Mouse (Mus musculus): ENCODE measurements around the gene Pan2.
"Not testable (repeated sequence)": the region's sequence is repeated elsewhere in the genome, so short reads cannot be mapped to it uniquely, and the experiment has no call there.

Pan2 gene

DNA sequence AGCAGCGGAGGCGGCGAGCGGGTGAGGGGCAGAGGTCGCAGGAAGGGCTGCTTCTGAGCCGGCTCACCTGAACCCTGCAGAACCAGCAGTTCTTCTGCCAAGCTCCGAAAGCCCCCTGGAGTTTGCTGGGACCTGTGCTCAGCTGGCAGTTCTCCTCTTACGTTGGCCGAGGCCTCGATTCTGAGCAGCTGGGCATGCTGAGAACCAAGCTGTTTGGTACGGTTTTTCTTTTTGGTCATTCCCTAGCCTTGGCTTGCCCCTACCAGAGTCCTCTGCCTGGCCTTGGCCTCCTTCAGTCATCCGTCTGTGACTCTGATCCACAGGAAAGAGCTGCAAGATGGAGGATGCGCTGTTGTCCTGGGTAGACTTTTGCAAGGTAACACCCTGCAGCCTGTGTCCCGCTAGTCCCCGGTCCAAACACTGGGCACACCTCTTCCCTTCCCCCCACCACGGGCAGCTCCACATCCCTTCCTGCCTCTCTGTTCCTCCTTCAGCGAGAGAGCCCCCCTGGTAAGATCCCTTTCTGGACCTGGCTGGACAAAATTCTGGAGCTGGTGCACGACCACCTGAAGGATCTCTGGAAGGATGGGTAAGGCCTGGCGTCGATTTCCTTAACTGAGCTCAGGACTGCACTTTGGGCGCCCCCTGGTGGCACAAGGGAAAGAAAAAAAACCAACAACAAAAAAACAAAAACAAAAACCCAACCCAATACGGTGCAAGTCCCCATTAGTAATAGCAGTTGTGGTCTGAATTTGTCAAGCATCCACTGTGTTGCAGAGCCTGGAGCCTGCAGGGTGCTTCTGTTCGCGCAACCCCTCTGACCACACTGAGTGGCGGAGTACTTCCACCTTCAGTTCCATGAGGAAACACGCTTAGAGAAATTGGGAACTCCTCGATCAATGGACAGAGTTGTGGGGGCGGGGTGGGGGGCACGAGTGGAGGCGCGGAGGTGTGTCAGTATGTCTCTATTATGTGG lies 19.2 kb upstream of the Pan2 start:
- DNase-seq (ENCODE audit: low spot score): peak; percentile 62

DNA sequence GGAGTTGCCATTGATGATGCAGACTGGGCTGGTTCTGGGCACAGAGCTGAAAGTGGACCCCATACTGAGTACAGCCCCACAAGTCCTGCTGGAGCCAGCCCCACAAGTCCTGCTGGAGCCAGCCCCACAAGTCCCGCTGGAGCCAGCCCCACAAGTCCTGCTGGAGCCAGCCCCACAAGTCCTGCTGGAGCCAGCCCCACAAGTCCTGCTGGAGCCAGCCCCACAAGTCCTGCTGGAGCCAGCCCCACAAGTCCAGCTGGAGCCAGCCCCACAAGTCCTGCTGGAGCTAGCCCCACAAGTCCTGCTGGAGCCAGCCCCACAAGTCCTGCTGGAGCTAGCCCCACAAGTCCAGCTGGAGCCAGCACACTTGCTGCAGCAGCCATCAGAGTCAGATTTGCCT lies 12.5 kb upstream of the Pan2 start:
- not testable (repeated sequence) for DNase-seq (ENCODE audit: low spot score)

DNA sequence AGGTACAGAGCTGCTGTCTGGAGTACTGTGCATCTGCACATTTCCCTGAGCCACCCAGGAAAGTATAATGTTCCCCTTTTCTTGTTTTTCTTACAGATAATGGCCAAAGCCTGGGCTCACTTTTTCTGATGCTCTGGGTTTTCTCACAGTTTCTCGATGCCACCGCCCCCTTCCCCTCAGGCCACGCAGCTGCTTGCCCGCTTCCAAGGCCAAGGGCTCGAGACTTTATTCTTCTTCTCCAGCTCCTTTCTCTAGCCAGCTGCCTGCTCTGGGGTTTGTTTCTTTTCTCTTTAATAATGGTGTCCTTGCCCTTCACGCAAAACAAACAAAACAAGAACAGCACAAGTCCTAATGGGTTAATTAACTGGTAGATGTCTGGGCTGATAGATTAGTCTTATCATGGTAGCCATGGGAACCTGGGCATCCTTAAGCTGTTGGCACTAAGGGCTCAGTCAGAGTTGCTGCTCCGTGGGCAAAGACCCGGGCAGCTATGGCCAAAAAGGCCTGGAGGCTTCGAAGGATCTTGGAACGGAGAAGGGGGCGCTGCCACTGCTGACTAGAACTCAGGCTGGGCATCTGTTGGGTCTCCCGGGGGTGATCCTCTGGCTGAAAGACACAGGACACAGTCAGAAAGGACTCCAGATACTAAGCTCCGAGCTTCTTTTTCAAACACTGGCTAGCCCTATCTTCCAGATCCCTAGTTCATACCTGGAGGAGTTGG lies 6.6 kb upstream of the Pan2 start:
- peak; percentile 23 for DNase-seq (ENCODE audit: low spot score)

DNA sequence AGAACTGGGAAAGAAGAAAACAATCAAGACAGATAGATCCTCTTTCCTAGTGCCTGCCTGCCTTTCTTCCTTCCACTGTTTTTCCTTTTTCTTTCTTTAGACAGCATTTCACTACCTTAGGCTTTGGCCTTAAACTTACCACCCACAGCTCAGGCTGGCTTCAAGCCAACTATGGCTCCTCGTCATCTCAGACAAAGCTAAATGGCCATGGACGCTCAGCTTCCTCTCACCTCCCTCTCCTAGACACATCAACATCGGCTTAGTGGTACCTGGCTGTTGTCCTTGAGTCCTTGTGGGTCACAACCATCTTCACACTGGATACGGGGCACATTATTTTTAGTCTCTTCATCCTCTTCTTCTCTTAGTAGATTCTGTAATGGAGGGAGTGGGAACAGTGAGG lies 5.9 kb upstream of the Pan2 start:
- peak; percentile 30 for DNase-seq (ENCODE audit: low spot score)

DNA sequence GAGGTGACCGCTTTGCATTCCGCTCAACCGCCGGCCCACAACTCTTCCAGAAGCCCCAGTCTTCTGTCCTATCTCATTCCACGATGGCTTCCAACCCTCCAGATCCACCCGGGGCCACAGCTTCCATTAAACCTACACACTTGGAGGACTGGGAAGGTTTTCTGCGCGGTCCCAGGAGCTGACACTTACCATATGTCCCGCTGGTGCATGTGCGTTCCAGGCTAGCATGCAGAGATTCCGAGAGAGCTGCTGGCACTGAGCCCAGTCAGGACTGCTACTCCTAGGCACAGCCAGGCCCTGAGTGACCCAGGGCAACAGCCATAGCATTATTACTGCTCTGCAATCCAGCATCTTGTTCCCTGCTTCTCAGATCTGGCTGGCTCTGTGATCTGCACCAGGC lies 5.5 kb upstream of the Pan2 start:
- DNase-seq (ENCODE audit: low spot score): peak; percentile 55

DNA sequence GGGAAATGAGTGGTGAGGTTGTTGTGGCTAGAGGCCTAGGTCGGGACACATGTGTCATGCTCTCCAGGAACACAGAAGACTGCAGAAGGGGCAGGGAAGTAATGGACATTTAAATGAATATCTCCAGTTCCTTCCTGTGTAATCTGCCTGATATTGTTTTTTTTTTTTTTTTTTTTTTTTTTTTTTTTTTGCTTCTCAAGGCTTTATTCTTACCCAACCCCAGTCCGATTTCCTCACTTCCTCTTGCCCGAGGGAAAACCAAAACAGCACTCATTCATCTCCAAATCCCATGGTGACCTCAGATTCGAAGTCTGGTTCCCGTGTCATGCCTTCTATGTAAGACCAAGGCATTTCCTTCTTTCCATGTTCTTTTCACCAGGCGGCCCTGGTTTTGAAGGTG lies 4.9 kb upstream of the Pan2 start:
- DNase-seq (ENCODE audit: low spot score): no peak

DNA sequence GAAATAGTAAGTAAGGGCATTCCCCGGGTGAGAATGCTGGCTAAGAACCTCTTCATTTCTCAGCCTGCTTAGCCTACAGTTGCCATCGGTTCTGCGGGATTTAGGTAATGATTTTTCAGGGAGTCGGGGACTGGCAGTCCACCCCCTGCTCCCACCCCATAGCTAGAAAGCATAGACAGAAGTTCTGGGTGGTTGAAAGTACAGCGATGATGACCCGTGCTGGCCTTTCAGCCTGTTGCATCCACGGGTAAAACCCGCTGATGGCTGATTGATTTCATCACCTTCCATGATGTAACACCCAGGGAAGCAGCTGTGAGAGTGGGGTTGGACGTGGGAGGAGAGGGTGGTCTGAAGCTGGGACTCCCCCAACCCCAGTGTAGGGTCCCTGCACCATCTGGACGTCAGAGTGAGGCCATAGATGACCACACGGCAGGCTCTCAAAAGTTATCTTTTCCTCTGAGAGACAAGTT lies 4.4 kb upstream of the Pan2 start, which contains the start of gene Il23a:
Gene Il23a, minus strand, starts transcription at position 51 of the 470 bp plus-strand sequence.
- no peak for DNase-seq (ENCODE audit: low spot score)

DNA sequence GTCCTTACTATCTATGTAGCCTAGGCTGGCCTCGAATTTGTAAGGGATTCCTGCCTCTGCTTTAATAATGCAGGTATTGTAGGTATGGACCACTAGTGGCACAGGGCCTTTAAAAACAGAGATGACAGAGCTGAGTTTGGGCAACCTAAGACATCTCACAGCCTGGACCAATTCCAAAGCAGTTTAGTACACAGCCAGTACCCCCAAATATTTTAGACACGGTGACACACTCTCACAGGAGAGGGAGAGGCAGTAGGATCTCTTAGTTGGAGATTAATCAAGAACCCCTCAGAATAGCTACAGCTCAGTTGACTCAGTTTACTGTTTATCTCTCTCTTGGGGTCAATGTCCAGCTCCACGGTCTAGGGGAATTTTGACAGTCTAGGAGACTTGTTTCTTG lies 778 bp upstream of the Pan2 start:
- DNase-seq (ENCODE audit: low spot score): no peak

DNA sequence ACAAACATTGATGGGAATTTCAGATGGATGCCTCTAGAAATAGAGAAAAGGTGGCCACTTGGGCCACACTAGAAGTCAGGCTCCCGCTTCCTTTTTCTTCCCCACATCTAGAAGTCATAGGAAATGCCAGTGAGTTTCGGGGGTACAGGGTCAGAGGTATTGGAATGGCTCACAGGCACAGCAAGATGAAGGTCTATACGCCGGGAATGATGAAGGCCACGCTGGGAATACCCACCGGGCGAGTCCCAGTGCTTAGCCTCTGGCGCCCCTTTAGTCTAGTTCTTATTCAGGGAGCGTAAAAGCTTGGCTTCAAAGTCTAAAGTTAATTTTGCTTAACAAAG lies 380 bp upstream of the Pan2 start:
- DNase-seq (ENCODE audit: low spot score): no peak

DNA sequence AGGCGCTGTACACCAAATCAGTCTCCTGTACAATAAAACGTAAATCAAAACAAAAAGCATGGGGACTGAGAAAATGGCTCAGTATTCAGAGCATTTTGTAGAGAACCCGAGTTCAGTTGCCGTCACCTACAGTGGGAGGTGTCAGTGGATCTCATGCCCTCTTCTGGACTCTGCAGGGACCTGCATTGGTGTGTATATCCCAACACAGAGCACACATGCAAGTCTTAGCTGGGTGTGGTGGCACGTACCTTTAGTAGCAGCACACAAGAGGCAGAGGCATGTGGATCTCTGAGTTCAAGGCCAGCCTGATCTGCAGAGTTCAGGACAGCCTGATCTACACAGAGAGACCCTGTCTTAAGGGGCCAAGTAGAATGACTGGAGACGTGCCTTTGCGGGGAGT lies 6.5 kb downstream of the Pan2 start:
- no peak for DNase-seq (ENCODE audit: low spot score)

DNA sequence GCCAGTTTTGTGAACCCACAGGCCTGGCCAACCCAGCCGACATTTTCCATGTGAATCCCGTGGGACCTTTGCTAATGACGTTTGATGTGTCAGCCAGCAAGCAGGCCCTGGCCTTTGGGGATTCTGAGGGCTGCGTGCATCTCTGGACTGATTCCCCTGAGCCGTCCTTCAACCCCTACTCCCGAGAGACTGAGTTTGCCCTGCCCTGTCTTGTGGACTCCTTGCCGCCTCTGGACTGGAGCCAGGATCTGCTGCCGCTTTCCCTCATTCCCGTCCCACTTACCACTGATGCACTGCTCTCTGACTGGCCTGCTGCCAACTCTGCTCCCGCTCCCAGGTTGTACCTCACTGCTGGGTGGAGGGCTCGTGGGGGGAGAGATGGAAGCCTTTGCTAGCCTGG lies 7.0 kb downstream of the Pan2 start:
- peak; percentile 62 for DNase-seq (ENCODE audit: low spot score)

DNA sequence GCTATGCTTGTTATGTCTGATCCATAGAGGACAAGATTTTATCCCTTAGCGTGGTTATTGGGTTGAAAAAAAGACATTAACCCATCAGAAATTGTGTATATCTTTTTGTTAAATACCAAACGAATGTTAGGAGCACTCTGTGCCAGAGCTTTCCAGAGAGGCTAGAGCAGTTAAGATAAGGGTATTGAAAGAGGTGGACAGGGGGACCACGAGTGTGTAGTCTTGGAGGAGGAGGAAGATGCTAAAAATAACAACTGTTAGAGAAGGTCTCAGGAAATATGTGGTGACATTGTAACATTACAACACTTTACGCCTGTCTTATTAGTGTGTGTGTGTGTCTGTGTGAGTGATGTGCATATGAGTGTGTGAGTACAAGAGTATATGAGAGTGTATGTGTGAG lies 7.8 kb downstream of the Pan2 start:
- no peak for DNase-seq (ENCODE audit: low spot score)

DNA sequence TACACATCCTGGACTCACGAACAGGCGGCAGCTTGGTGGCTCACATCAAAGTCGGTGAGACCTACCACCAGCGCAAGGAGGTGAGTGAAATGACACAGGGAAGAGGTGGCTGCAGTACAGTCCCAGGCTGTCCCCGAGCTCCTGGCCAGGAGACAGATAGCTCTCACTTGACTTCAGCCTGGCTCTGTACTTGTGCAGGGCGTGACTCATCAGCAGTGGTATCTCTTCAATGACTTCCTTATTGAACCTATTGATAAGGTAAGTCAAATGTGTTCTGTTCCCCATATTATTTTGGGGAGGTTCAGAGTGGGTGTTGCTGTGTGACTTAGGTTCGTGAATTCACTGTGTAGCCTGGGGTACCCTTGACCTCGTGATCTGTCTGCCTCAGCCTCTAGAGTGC lies 12.4 kb downstream of the Pan2 start:
- no peak for DNase-seq (ENCODE audit: low spot score)

DNA sequence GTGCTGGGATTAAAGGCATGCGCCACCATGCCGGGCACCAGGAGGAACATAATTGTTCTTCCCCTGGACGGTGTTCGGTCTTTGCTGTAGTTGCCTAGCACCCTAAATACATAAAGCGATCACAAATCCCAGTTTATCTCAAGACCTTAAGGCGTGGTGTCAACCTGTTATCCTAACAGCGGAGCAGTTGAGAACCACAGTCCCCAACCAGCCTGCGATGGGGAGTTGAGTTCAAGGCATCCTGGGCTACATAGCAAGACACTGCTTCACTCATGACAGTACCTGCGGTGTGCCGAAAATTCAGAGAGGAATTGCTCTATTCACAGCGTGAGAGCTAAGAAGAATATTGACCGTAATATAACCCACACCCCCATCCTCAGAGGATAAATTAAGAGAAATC lies 18.5 kb downstream of the Pan2 start:
- DNase-seq (ENCODE audit: low spot score): no peak

DNA sequence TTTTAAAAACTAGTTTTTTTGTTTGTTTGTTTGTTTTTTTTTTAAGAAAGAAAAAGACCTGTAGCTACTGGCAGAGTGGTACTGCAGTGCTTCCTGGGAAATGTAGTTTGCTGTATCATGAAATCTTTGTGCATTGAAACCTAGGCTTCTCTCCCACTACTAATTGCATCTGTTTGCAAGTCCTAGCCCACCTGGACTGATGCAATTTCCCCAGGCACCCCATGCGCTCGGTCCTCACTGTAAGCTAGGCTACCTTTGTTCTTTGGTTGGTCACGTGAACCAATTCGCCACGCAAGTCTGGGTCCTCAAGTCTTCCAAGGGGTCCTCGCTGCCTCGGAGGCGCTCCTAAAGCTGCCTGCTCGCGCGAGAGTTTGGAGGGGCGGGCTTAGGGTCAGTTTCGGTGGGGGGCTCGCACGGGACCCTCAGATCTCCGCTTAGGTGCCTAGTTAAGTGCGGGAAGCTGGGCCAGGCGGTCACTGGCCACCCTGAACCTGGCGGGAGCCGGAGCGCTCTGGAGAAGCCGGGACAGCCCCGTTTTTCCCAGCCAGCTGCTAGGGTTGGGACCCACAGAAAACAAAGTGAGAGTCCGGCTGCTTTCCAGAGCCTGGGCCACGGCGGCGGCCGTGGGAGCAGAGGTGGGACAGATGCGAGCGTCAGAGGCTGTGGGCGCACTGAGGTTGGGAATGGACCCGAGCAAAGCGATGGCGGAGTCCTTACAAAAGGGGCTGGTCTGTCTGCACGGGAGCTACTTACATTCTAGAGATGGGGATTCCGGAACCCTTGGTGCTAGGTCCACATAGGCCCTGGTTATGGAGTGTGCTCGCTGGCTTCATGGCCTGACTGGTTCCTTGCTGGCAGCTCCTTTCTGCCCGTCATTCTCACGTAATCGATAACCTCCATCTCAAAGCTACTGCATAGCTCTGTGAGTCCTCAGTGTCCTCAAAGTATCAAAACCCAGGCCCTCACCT lies 19.3 kb downstream of the Pan2 start, which contains the start of gene Cnpy2:
Gene Cnpy2, plus strand, starts transcription at position 319 of the 968 bp plus-strand sequence.
- DNase-seq (ENCODE audit: low spot score): peak; percentile 86

DNA sequence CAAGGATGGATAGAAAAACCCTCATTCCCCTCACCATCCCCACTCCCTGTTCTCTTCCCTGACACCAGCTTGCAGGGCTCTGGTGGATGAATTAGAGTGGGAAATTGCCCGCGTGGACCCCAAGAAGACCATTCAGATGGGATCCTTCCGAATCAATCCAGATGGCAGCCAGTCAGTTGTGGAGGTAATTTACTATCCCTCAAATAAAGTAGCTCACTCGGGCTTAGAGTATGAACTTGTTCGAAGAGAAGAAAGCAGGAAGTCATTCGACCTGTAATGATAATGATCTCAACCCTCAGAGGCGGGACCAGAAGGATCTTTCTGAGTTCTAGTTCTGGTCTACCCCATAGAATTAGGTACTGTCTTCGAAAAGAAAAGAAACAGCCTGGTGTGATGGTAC lies 20.4 kb downstream of the Pan2 start:
- DNase-seq (ENCODE audit: low spot score): no peak

DNA sequence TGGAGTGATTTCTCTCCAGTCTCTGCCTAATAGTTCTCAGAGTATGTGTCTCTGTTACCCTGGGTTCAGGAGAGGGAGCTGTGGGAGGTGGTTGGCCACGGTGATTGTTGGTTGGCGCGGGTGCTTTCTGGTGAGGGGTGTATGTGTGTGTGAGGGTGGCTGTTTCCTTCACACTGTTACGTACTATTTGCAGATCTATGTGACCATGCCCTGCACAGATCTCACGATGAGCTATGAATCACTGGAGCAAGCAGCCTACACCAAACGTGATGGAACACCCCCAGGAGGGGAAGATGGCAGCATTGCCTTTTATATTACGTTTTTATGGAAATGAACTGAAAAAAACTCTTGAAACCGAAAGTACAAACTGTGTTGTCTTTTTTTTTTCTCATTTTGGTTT lies 23.7 kb downstream of the Pan2 start:
- no peak for DNase-seq (ENCODE audit: low spot score)

DNA sequence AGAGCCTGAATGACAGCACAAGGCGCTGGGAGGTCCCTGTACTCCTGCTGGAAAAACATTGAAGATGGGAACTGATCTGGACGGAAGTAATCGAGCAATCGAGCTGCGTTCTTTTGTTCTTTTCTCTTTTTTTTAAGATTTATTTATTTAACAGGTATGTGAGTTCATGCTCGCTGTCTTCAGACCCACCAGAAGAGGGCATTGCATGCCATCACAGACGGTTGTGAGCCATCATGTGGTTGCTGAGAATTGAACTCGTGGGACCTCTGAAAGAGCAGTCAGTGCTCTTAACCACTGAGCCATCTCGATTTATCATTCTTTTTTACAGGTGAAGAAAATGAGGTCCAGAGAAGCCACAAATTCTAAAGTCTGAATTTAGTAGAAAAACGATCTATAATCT lies 24.5 kb downstream of the Pan2 start:
- DNase-seq (ENCODE audit: low spot score): no peak

DNA sequence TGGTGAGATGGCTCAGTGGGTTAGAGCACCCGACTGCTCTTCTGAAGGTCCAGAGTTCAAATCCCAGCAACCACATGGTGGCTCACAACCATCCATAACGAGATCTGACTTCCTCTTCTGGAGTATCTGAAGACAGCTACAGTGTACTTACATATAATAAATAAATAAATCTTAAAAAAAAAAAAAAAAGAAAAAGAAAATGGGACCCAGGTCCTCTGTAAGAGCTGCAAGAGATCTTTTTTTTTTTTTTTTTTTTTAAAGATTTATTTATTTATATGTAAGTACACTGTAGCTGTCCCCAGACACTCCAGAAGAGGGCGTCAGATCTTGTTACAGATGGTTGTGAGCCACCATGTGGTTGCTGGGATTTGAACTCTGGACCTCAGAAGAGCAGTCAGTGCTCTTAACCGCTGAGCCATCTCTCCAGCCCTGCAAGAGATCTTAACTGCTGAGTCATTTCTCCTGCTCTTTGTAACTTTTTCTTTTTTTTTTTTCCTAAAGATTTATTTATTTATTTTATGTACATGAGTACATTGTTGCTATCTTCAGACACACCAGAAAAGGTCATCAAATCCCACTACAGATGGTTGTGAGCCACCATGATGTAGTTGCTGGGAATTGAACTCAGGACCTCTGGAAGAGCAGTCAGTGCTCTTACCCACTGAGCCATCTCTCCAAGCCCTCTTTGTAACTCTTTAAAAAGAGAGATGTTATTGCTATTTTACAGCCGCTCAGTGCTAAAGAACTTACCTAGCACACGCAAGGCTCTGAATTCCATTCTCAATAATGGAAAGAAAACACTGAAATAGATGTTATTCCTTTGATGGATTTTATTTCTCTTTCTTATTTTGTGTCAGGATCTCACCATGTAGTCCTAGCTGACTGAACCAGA lies 29.5 kb downstream of the Pan2 start:
- not testable (repeated sequence) for DNase-seq (ENCODE audit: low spot score)

DNA sequence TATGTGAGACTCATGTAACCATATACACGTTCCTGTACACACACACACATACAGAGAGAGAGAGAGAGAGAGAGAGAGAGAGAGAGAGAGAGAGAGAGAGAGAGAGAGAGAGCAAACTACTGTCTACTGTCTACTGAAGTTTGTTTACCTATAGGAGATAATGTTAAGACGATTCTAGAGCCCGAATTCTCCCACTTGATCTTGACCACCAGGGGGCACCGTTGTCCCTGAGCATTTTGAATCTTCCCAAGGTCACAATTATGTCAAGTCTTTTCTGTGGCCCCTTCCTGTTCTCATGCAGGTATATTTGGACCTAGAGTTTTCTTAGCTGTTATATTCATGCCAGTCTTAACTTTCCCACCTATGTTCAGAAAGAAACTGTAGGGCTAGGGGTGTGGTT lies 32.4 kb downstream of the Pan2 start:
- peak; percentile 69 for DNase-seq (ENCODE audit: low spot score)

DNA sequence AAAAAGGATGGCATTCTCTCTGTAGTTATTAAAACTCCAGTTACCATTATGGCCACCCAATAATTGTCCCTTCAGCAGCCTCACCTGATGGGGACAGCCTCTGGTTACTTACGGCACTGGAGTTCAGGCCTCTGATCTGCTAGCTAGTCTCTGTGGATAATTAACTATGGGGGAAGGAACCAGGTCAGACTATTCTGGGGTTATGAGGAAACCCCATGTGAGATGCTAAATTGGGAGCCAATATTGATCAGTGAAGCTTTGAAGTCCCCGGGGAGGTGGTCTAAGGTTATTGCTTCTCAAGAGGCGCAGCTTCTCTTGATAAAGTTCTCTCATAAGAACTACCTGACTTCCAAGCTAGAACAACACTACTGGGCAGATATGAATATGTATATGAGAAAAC lies 33.1 kb downstream of the Pan2 start:
- DNase-seq (ENCODE audit: low spot score): no peak
